Mouse (Mus musculus) lung, embryonic 15.5 days (tissue): ENCODE results near the gene Ctla4. TPM values are rescaled to one million over a fixed set of nuclear protein-coding genes. Genes with fewer than 3 reads are reported as not detected.

ENCODE experiments used
- ATAC-seq: fragments of 200-750 bp; cut with Nextera tagmentation; 2 replicates; pipeline ENCODE4 v1.8.0; 2017; ENCODE audit warnings: moderate number of reproducible peaks, borderline replicate concordance; ENCODE audit not compliant: low FRiP score, low TSS enrichment; ENCODE audit errors: extremely low read depth
- H3K27ac ChIP-seq: fragments of 300-500 bp; sonication (generic); 2 replicates; pipeline ENCODE4 v1.5.1; 2015; ENCODE audit warnings: moderate library complexity, mild to moderate bottlenecking, inconsistent platforms
- H3K27me3 ChIP-seq: fragments of 300-500 bp; sonication (generic); 2 replicates; pipeline ENCODE4 v1.6.1; 2015; ENCODE audit warnings: inconsistent platforms
- H3K36me3 ChIP-seq: fragments of 300-500 bp; sonication (generic); 2 replicates; pipeline ENCODE4 v1.6.1; 2015; ENCODE audit warnings: inconsistent platforms
- H3K4me1 ChIP-seq: fragments of 300-500 bp; sonication (generic); 2 replicates; pipeline ENCODE4 v1.6.1; 2015; ENCODE audit warnings: inconsistent platforms
- H3K4me2 ChIP-seq: fragments of 300-500 bp; sonication (generic); 2 replicates; pipeline ENCODE4 v1.6.1; 2015; ENCODE audit warnings: inconsistent platforms, mild to moderate bottlenecking, moderate library complexity
- H3K4me3 ChIP-seq: fragments of 300-500 bp; sonication (generic); 2 replicates; pipeline ENCODE4 v1.5.1; 2015; ENCODE audit warnings: mild to moderate bottlenecking, inconsistent platforms
- H3K9ac ChIP-seq: fragments of 300-500 bp; sonication (generic); 2 replicates; pipeline ENCODE4 v1.6.1; 2015; ENCODE audit warnings: inconsistent platforms
- H3K9me3 ChIP-seq: fragments of 300-500 bp; sonication (generic); 2 replicates; pipeline ENCODE4 v1.6.1; 2016; ENCODE audit warnings: inconsistent platforms
- WGBS: fragments of 180-500 bp; shearing (Covaris S2); methylation state at CpG from one replicate; pipeline ENCODE4 v1.1.7; 2015; 5-methylcytosine and 5-hydroxymethylcytosine counted together
- polyA plus RNA-seq: library from polyadenylated mRNA; unstranded; fragments of >200 nt; fragmentation: Nextera tagmentation; extraction: Ambion mirVana; gene quantifications from 2 replicates; pipeline ENCODE4 v1.2.1, GENCODE M21; 2015

Ctla4 gene
- polyA plus RNA-seq, 1 experiment from 2014 or later: 1.2 TPM

- Histone ChIP-seq H3K27me3 (no peaks in the 10 kb centered on the region), H3K9me3 (no peaks in the 10 kb centered on the region), H3K9ac (no peak overlapping the region), H3K36me3 (no peaks in the 10 kb centered on the region), H3K27ac (no peak overlapping the region), H3K4me3 (no peak overlapping the region), H3K4me1 (peaks cover 18% of the 10 kb centered on the region), H3K4me2 (no peak overlapping the region)
- 70% methylated on average over 12 of the region's 12 CpGs for WGBS
- ATAC-seq: no peak
Observed at GRCm38 (mm10) chr1:60857351-60858220, 29.2 kb upstream of the Ctla4 start.

GRCm38 (mm10) chr1:60859159-60859558 is 27.6 kb upstream of the Ctla4 start:
- H3K27ac ChIP-seq: no peak overlapping the region
- H3K4me3 ChIP-seq: no peak overlapping the region
- no peaks in the 10 kb centered on the region for H3K36me3 ChIP-seq
- no peak overlapping the region for H3K9ac ChIP-seq
- no peak for ATAC-seq
- peaks cover 23% of the 10 kb centered on the region for H3K4me1 ChIP-seq
- H3K27me3 ChIP-seq: no peaks in the 10 kb centered on the region
- no peak overlapping the region for H3K4me2 ChIP-seq
- WGBS: 33% methylated on average over 3 of the region's 3 CpGs
- no peaks in the 10 kb centered on the region for H3K9me3 ChIP-seq

- 61% methylated on average over 3 of the region's 3 CpGs for WGBS
- Histone ChIP-seq H3K4me2 (no peak overlapping the region), H3K9ac (no peak overlapping the region), H3K9me3 (no peaks in the 10 kb centered on the region), H3K36me3 (no peaks in the 10 kb centered on the region), H3K27me3 (no peaks in the 10 kb centered on the region), H3K4me1 (peaks cover 23% of the 10 kb centered on the region), H3K4me3 (no peak overlapping the region), H3K27ac (no peak overlapping the region)
- no peak for ATAC-seq
Observed at GRCm38 (mm10) chr1:60859842-60860241, 27.0 kb upstream of the Ctla4 start.

DNA sequence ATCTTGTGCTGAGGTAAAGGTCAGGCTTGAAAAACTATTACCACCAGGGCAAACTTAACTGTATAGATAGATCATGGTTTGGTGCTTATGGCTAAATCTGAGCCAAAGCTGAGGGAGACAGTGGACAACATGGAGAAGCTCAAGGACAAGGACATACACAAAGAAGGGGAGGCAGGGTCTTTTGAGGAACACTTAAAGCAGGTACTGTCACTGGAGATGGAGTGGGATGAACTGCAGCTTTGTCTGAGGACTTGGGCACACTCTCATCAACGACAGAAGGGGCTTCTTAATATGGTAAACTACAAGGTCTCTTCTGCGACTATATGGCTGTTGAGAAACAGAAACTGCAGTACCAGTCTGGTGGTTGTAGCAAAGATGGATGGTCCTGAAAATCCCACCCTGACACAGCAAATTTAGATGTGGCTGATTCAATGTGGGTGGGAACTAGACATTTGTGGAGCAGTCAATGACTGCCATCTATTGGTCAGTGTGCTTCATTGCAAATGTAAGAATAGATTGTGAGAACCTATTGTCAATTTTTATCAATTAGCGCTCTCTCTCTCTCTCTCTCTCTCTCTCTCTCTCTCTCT is 26.3 kb upstream of the Ctla4 start:
- no peaks in the 10 kb centered on the region for H3K36me3 ChIP-seq
- H3K27ac ChIP-seq: peak overlapping the region; percentile 25; the same call in 1 of the 2 replicates
- H3K4me2 ChIP-seq: peak overlapping the region; percentile 43; the same call in 1 of the 2 replicates
- H3K9ac ChIP-seq: no peak overlapping the region
- peak; percentile 25; the same call in 1 of the 2 replicates for ATAC-seq
- H3K4me3 ChIP-seq: no peak overlapping the region
- 11% methylated on average over 3 of the region's 3 CpGs for WGBS
- no peaks in the 10 kb centered on the region for H3K9me3 ChIP-seq
- H3K4me1 ChIP-seq: peaks cover 23% of the 10 kb centered on the region
- no peaks in the 10 kb centered on the region for H3K27me3 ChIP-seq

- Histone ChIP-seq H3K4me2 (peak overlapping the region; percentile 43; the same call in 1 of the 2 replicates), H3K9ac (no peak overlapping the region), H3K27ac (peak overlapping the region; percentile 25; the same call in 1 of the 2 replicates), H3K4me3 (no peak overlapping the region), H3K27me3 (no peaks in the 10 kb centered on the region), H3K36me3 (no peaks in the 10 kb centered on the region), H3K9me3 (no peaks in the 10 kb centered on the region), H3K4me1 (peaks cover 23% of the 10 kb centered on the region)
- WGBS: 42% methylated on average over 5 of the region's 5 CpGs
- ATAC-seq: no peak
Observed at GRCm38 (mm10) chr1:60860955-60861354, 25.8 kb upstream of the Ctla4 start.

GRCm38 (mm10) chr1:60861431-60861830 is 25.4 kb upstream of the Ctla4 start:
- Histone ChIP-seq H3K4me2 (0 out of 2 replicates have a peak overlapping the region, but pooled peaks have one; percentile 43), H3K27me3 (no peaks in the 10 kb centered on the region), H3K4me1 (peaks cover 23% of the 10 kb centered on the region), H3K9ac (no peak overlapping the region), H3K4me3 (no peak overlapping the region), H3K27ac (peak overlapping the region; percentile 25; the same call in 1 of the 2 replicates), H3K36me3 (no peaks in the 10 kb centered on the region), H3K9me3 (no peaks in the 10 kb centered on the region)
- WGBS: 68% methylated on average over 5 of the region's 5 CpGs
- ATAC-seq: no peak

DNA sequence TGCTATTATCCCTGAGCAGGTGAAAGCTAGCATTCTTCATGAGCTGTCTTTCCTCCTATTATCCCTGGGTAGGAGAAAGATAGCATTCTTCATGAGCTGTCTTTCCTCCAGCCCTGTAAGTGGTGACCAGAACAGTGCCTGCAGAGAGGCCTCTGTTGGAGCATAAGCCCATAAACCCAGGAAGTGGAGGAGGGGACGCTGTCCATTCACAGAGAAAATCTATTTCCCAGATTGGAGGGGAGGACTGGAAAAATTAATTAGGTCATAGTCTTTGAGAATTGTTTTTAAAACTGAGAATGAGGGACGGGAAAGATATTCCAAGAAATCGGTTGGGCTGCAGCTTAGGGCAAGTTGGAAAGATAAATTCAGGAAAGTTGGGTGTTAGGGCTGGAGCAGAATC is 24.3 kb upstream of the Ctla4 start:
- 40% methylated on average over 3 of the region's 3 CpGs for WGBS

GRCm38 (mm10) chr1:60862951-60863461 is 23.8 kb upstream of the Ctla4 start:
- Histone ChIP-seq H3K36me3 (no peaks in the 10 kb centered on the region), H3K4me2 (no peak overlapping the region; the same call in 1 of the 2 replicates), H3K27ac (peak overlapping the region; percentile 38), H3K4me3 (no peak overlapping the region), H3K9ac (no peak overlapping the region), H3K4me1 (peaks cover 23% of the 10 kb centered on the region), H3K9me3 (no peaks in the 10 kb centered on the region), H3K27me3 (no peaks in the 10 kb centered on the region)
- 22% methylated on average over 13 of the region's 13 CpGs for WGBS
- 0 out of 2 replicates have a peak, but pooled peaks have one; percentile 28 for ATAC-seq

More for the DNA sequence above, 24.3 kb upstream of the Ctla4 start:
- Histone ChIP-seq H3K27ac (peak overlapping the region; percentile 38), H3K4me2 (no peak overlapping the region), H3K9ac (no peak overlapping the region), H3K27me3 (no peaks in the 10 kb centered on the region), H3K4me1 (peaks cover 23% of the 10 kb centered on the region), H3K9me3 (no peaks in the 10 kb centered on the region), H3K4me3 (no peak overlapping the region), H3K36me3 (no peaks in the 10 kb centered on the region)
- ATAC-seq: no peak

DNA sequence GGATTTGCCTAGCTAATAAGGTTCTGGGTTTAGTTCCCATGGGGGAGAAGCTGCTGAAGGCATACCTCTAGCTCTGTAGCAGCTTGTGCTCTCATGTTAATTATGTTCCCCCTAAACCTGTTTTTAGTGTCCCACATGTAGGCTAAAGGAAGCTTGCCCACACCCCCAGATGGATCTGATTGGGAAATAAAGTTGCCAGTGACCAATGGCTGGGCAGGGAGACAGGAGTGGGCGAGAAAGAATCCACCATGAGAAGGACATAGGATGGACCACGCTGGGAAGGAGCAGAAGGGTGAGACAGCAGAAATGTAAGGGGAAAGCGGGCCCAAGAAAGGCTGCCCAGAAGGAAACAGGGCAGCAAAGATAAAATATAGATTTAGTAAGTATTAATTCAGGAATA is 23.1 kb upstream of the Ctla4 start:
- 0 out of 2 replicates have a peak overlapping the region, but pooled peaks have one; percentile 38 for H3K27ac ChIP-seq
- H3K27me3 ChIP-seq: no peaks in the 10 kb centered on the region
- 69% methylated on average over 3 of the region's 3 CpGs for WGBS
- no peak overlapping the region for H3K9ac ChIP-seq
- no peaks in the 10 kb centered on the region for H3K9me3 ChIP-seq
- H3K36me3 ChIP-seq: no peaks in the 10 kb centered on the region
- no peak overlapping the region for H3K4me3 ChIP-seq
- H3K4me2 ChIP-seq: no peak overlapping the region
- H3K4me1 ChIP-seq: peaks cover 23% of the 10 kb centered on the region
- no peak for ATAC-seq

DNA sequence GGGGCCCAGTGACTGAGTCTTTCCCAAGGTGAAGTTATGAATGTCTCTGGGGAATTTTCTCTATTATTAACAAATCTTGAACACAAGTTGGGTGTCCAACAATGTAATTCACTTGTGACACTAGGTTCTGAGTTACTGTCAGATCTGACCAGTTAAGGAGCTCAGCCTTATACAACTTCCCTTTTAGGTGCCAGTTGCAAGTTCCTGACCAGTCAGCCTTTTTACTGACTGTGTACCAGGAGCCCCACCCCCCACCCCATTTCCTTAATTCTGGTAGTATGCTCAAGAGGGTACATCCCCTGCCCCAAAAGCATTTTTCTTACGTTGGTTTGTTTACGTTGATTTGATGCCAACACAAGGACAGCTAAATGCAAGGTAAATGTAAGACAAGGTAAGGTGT is 21.6 kb upstream of the Ctla4 start:
- Histone ChIP-seq H3K27me3 (no peaks in the 10 kb centered on the region), H3K4me2 (no peak overlapping the region), H3K4me3 (no peak overlapping the region), H3K9ac (no peak overlapping the region), H3K36me3 (no peaks in the 10 kb centered on the region), H3K9me3 (no peaks in the 10 kb centered on the region), H3K27ac (no peak overlapping the region), H3K4me1 (peaks cover 16% of the 10 kb centered on the region)
- ATAC-seq: no peak
- WGBS: 67% methylated on average over 2 of the region's 2 CpGs

- H3K9me3 ChIP-seq: no peaks in the 10 kb centered on the region
- ATAC-seq: no peak
- 52% methylated on average over 5 of the region's 5 CpGs for WGBS
- no peak overlapping the region for H3K4me3 ChIP-seq
- H3K4me2 ChIP-seq: no peak overlapping the region
- no peaks in the 10 kb centered on the region for H3K36me3 ChIP-seq
- H3K27ac ChIP-seq: no peak overlapping the region
- H3K27me3 ChIP-seq: no peaks in the 10 kb centered on the region
- H3K9ac ChIP-seq: no peak overlapping the region
- peaks cover 11% of the 10 kb centered on the region for H3K4me1 ChIP-seq
Observed at GRCm38 (mm10) chr1:60866043-60866442, 20.8 kb upstream of the Ctla4 start.
